Mouse (Mus musculus): ENCODE results near the gene Nono.

GRCm38 (mm10) chrX:101383455-101383854, 45.7 kb upstream of the Nono start:
- TF ChIP-seq GATA1 (IDR thresholded peaks at IDR 0.05; ENCODE audit: borderline replicate concordance, low read length) (no peak), CTCF (IDR thresholded peaks at IDR 0.05; ENCODE audit: low read depth, low read length) (no peak), TAL1 (conservative IDR thresholded peaks at IDR 0.05; ENCODE audit: low read depth, low read length) (no peak), POLR2AphosphoS5 (IDR thresholded peaks at IDR 0.05; ENCODE audit: insufficient replicate concordance, low read depth, low read length) (no peak)
